Mouse (Mus musculus): ENCODE data around the gene Slc16a12. TPM values are rescaled to one million over a fixed set of nuclear protein-coding genes. Genes with fewer than 3 reads are reported as not detected.
"Not testable (repeated sequence)": the region's sequence is repeated elsewhere in the genome, so short reads cannot be mapped to it uniquely, and the experiment has no call there.

The Slc16a12 gene
- polyA plus RNA-seq, 2 experiments, result 0.73 to 1.3 TPM

GRCm38 (mm10) chr19:34656511-34657298, 90.4 kb downstream of the Slc16a12 start:
- DNase-seq (ENCODE audit: low spot score), result no peak
- no peaks in the 10 kb centered on the region for H3K4me1 ChIP-seq (ENCODE audit: control insufficient read depth, insufficient read depth, low read length)
- TF ChIP-seq POLR2A (IDR thresholded peaks at IDR 0.05; ENCODE audit: borderline replicate concordance, extremely low read depth, insufficient read depth, insufficient read length), result no peak
- no peak overlapping the region for H3K9ac ChIP-seq (ENCODE audit: low read depth, low read length, severe bottlenecking)
- H3K27ac ChIP-seq (replicated peaks; ENCODE audit: low read depth, low read length), result no peak overlapping the region
- H3K27me3 ChIP-seq (ENCODE audit: control insufficient read depth, insufficient read depth, low read length), result no peaks in the 10 kb centered on the region
- no peak overlapping the region for H3K4me2 ChIP-seq (replicated peaks; ENCODE audit: low read depth, low read length, severe bottlenecking)
- no peak overlapping the region for H3K4me3 ChIP-seq (replicated peaks; ENCODE audit: low read length)
- H3K9me3 ChIP-seq (ENCODE audit: control insufficient read depth, low read length), result no peaks in the 10 kb centered on the region
- no peaks in the 10 kb centered on the region for H3K36me3 ChIP-seq (ENCODE audit: control insufficient read depth, insufficient read depth, low read length)
- no peak for ATAC-seq (ENCODE audit: low FRiP score, low read depth)
- 38% methylated on average over 2 of the region's 2 CpGs for WGBS

GRCm38 (mm10) chr19:34655227-34655805, 91.8 kb downstream of the Slc16a12 start:
- Histone ChIP-seq H3K9ac (ENCODE audit: low read depth, low read length, severe bottlenecking) (no peak overlapping the region), H3K4me1 (ENCODE audit: control insufficient read depth, insufficient read depth, low read length) (no peaks in the 10 kb centered on the region), H3K27me3 (ENCODE audit: control insufficient read depth, insufficient read depth, low read length) (no peaks in the 10 kb centered on the region), H3K36me3 (ENCODE audit: control insufficient read depth, insufficient read depth, low read length) (no peaks in the 10 kb centered on the region), H3K4me3 (replicated peaks; ENCODE audit: low read length) (no peak overlapping the region), H3K4me2 (replicated peaks; ENCODE audit: low read depth, low read length, severe bottlenecking) (no peak overlapping the region), H3K27ac (replicated peaks; ENCODE audit: low read depth, low read length) (no peak overlapping the region), H3K9me3 (ENCODE audit: control insufficient read depth, low read length) (no peaks in the 10 kb centered on the region)
- DNase-seq (ENCODE audit: low spot score) (no peak), ATAC-seq (ENCODE audit: low FRiP score, low read depth) (no peak)
- TF ChIP-seq POLR2A (IDR thresholded peaks at IDR 0.05; ENCODE audit: borderline replicate concordance, extremely low read depth, insufficient read depth, insufficient read length), result no peak
- 77% methylated on average over 10 of the region's 10 CpGs for WGBS

DNA sequence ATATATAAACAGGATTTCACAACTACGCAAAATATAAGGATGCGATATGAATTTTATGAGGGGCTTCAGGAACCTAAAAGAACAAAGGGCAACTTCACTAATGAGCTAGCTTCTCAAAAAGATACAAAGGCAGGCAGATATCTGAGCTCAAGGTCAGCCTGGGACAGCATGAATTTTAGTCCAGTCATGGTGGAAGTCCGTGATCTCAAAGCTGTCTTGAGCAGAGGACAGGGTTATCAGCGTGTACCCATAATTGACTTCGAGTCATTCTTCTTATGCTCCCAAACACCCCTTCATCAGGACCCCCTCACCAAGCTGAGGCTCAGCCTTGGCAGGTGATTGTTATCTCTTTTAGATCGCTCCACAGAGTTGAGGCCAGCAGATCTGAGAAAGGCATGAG, 96.1 kb downstream of the Slc16a12 start:
- H3K4me1 ChIP-seq (ENCODE audit: control insufficient read depth, insufficient read depth, low read length), result no peaks in the 10 kb centered on the region
- 82% methylated on average over 6 of the region's 6 CpGs for WGBS
- no peaks in the 10 kb centered on the region for H3K9me3 ChIP-seq (ENCODE audit: control insufficient read depth, low read length)
- H3K4me3 ChIP-seq (replicated peaks; ENCODE audit: low read length), result no peak overlapping the region
- H3K27me3 ChIP-seq (ENCODE audit: control insufficient read depth, insufficient read depth, low read length), result no peaks in the 10 kb centered on the region
- H3K27ac ChIP-seq (replicated peaks; ENCODE audit: low read depth, low read length), result no peak overlapping the region
- ATAC-seq (ENCODE audit: low FRiP score, low read depth) (no peak), DNase-seq (ENCODE audit: low spot score) (no peak)
- TF ChIP-seq POLR2A (IDR thresholded peaks at IDR 0.05; ENCODE audit: borderline replicate concordance, extremely low read depth, insufficient read depth, insufficient read length), result no peak
- no peaks in the 10 kb centered on the region for H3K36me3 ChIP-seq (ENCODE audit: control insufficient read depth, insufficient read depth, low read length)
- no peak overlapping the region for H3K4me2 ChIP-seq (replicated peaks; ENCODE audit: low read depth, low read length, severe bottlenecking)
- no peak overlapping the region for H3K9ac ChIP-seq (ENCODE audit: low read depth, low read length, severe bottlenecking)

DNA sequence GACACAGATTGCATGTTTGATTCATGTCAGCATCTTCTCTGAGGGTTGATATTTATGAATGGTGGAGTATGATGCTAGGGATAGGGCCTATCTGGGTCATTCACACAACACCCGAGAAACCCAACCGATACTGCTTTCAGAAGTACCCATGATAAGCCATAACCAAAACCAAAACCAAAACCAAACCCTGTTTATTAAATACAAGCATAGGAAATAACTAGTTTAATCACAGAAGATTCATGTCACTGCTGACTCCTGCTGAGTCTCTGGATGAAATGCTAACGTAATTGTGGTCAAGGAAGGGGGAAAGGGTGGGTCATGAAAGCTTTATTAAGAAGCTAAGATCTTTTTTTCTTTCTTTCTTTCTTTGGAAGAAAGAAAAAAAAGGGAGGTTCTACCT, 96.8 kb downstream of the Slc16a12 start:
- no peaks in the 10 kb centered on the region for H3K4me1 ChIP-seq (ENCODE audit: control insufficient read depth, insufficient read depth, low read length)
- DNase-seq (ENCODE audit: low spot score) (no peak), ATAC-seq (ENCODE audit: low FRiP score, low read depth) (no peak)
- H3K27me3 ChIP-seq (ENCODE audit: control insufficient read depth, insufficient read depth, low read length), result no peaks in the 10 kb centered on the region
- H3K9ac ChIP-seq (ENCODE audit: low read depth, low read length, severe bottlenecking), result no peak overlapping the region
- TF ChIP-seq POLR2A (IDR thresholded peaks at IDR 0.05; ENCODE audit: borderline replicate concordance, extremely low read depth, insufficient read depth, insufficient read length), result no peak
- no peaks in the 10 kb centered on the region for H3K36me3 ChIP-seq (ENCODE audit: control insufficient read depth, insufficient read depth, low read length)
- no peak overlapping the region for H3K4me3 ChIP-seq (replicated peaks; ENCODE audit: low read length)
- H3K9me3 ChIP-seq (ENCODE audit: control insufficient read depth, low read length), result no peaks in the 10 kb centered on the region
- no peak overlapping the region for H3K4me2 ChIP-seq (replicated peaks; ENCODE audit: low read depth, low read length, severe bottlenecking)
- H3K27ac ChIP-seq (replicated peaks; ENCODE audit: low read depth, low read length), result no peak overlapping the region
- 83% methylated on average over 3 of the region's 3 CpGs for WGBS

- not testable (repeated sequence) for H3K27me3 ChIP-seq (ENCODE audit: control insufficient read depth, insufficient read depth, low read length); H3K36me3 ChIP-seq (ENCODE audit: control insufficient read depth, insufficient read depth, low read length); H3K4me2 ChIP-seq (replicated peaks; ENCODE audit: low read depth, low read length, severe bottlenecking); H3K9me3 ChIP-seq (ENCODE audit: control insufficient read depth, low read length); H3K9ac ChIP-seq (ENCODE audit: low read depth, low read length, severe bottlenecking); ATAC-seq (ENCODE audit: low FRiP score, low read depth); H3K4me1 ChIP-seq (ENCODE audit: control insufficient read depth, insufficient read depth, low read length); H3K4me3 ChIP-seq (replicated peaks; ENCODE audit: low read length); DNase-seq (ENCODE audit: low spot score); H3K27ac ChIP-seq (replicated peaks; ENCODE audit: low read depth, low read length)
- 88% methylated on average over 6 of the region's 8 CpGs for WGBS
Measured at GRCm38 (mm10) chr19:34647630-34648029, 99.5 kb downstream of the Slc16a12 start.

All from limb, embryonic 14.5 days (tissue).